Mouse (Mus musculus) thymus, postnatal 0 days (tissue): ENCODE measurements around the gene Itpk1. TPM values are rescaled to one million over a fixed set of nuclear protein-coding genes. Genes with fewer than 3 reads are reported as not detected.

ENCODE experiments used
- DNase-seq: peaks from one replicate; pipeline ENCODE4 v3.0.0-alpha.2; 2015; ENCODE audit warnings: low spot score
- polyA plus RNA-seq: library from polyadenylated mRNA; unstranded; fragments of >200 nt; fragmentation: Nextera tagmentation; extraction: Ambion mirVana; gene quantifications from 2 replicates; pipeline ENCODE4 v1.2.1, GENCODE M21; 2015

Itpk1 gene
- polyA plus RNA-seq, 1 experiment from 2014 or later = 18.6 TPM

DNA sequence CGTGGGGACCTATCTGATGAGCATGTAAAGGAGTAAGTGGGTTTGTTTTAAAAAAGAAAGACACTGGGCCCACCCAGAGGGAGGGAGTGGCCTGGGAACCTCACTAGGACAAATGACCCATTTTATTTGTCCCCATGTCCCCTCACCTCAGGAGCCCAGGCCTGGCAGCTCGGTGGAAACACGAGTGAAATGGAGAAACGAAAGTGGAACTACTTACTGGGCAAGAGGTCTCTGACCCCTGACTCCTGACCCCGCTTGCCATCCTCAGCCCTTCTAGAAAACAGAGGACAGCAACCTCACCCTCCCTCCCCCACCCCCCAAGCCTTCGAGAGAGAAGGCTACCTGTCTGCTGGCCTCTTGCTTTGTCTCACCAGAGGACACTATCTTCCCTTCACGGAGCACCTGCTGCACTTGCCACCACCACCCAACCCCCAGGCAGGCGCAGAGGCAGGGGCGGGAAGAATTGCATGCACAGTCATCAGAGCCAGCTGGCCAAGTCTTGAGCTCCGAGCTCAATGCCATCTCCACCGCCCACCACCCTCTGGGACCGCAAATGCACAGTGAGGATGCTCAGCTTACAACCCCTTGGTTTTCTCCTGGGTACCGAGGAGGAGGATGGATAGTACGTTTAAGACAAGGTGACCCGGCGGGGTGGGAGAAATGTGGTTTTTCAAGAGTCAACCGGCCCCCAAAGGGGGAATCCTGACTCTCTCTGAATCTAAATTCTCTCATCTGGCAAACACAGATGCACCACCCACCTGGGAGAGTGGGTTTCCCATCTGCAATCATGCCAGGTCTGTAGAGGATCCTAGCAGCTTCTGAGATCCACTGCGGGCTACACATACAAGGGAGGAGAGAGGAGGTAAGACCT lies 9.1 kb downstream of the Itpk1 start:
- peak; percentile 74 for DNase-seq

DNA sequence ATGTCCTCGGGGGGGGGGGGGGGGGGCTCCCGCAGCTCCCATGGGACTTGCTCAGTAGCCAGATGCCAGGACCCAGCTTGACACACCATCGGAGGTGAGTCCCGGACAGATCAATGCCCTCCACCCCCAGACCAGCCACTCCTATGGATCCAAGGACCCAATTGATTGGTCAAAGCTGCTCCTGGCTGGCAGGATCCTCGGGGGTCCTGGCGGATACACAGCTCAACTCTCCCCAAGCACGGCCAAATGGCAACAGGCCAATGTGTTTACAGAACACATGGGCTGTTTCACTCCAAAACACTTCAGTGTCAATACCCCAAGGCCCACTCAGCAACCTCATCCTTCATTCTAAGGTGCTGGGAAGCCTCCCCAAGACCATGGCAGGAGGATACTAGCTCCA lies 13.0 kb downstream of the Itpk1 start:
- DNase-seq = no peak

DNA sequence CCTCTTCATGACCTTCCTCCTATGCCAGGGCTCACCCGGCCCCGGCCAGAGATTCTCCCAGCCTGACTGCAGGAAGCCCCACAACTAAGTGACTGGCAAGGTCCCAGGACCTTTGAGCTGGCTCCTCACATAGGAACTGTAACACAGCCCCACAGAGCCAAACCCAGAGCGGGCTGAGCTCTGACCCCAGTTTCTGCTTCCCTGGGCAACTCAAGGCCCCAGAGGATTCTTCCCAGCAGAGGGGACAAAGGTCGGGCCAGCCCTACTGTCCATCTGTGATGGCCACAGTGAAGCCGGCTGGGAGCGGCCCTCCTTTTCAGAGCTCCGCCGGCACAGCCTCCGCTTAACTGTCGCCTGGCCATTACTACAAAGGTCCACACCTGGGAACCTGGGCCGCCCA lies 13.6 kb downstream of the Itpk1 start:
- no peak for DNase-seq

DNA sequence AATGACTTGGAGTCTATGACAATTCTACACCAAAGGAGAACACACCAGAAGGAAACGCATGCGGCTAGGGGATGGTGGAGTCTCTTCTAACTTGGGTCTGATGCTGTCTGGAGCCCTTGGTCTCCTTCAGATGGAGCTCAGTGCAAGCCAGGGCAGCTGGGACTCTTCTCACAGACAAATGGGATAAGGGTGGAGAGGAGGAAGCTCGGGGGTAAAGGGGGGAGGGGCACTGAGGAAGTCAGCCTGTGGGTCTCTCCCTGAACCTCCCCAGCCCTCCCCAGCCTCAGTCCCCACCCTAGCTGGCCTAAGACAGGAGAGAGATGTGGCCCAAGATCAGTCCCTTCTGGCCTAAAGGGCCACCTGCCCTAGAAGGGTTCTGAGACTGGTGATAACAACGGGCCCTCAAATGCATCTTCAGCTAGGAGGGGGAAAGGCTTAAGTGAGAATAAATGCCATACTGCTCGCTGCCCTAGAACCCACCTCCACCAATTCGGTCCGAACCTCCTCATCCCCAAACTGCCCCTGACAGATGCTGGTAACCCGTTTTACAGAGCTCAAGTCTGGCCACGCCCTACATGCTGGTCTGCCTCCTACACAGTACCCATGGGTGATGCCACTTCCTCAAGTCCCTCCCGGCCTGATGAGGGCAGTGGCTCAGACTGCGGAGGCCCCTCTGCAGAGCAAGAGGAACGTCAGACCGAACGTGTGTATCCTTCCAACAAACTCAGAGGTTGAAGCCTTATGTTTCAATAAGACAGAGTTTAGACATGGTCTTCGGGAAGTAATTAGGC lies 14.8 kb downstream of the Itpk1 start:
- DNase-seq = peak; percentile 28

DNA sequence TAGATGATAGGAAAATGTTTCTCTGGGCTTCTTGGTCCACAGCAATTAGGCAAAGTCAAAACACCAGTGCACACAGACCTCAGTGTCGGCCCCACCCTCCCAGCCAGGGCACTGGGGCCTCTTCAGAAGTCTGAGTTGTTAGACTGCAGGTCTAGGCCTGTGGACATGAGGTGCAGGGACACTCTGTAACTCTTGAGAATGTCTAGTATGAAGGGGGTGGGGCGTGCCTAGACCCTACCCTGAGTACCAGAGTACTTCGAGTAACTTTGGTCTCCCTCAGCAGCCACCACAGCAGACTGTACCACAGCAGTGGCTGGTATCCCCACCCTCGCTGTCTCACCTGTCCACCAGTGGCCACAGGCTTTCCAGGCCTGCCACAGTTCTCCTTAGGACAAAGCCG lies 18.4 kb downstream of the Itpk1 start:
- DNase-seq = no peak

DNA sequence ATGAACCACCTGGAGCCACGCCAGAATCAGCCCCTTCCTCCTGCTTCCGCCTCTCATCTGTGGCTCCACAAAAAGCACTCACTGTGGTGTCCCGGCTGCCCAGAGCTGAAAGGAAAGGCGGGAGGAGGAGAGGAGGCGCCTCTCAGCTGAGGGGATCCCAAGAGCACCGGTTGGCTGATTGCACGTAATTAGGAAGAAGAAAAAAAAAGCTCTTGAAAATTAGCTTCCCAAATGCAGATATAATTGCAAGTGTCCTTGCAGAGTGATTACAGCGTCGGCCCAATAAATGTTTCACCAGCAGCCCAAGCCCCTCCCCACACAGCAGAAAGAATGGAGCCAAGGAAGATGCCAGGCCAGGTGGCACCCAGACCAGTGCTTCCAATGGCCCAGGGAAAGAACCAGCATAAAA lies 19.2 kb downstream of the Itpk1 start:
- no peak for DNase-seq

DNA sequence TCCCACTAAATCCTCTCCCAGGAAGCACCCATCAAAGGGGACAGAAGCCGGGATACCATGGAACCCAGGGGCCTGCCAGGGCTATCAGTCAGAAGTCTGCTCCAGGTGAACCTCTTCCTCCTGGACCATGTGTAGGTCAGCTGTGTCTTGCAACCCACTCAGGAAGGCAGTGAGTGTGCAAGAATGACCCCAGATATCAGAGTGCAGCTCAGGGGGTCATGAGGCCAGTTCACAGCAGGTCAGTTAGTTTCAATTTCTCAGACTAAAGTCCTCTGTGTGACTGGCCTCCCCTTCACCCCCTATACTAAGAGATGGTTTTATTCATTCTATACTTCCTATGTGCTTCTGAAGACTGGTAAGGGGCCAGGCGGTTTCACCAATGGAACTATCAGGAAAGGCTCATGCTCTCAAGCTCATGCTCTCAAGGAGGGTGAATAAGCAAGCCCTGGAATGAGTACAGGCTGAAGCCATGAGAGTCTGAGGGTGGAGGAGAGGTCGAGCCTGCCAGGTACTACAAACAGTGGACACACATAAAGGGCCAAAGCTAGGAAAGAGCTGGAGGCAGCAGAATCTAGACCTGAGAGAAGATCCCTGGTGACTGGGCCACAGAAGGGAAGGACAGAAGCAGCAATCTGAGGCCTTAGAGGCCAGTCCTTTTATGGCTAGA lies 19.9 kb downstream of the Itpk1 start:
- DNase-seq = no peak

DNA sequence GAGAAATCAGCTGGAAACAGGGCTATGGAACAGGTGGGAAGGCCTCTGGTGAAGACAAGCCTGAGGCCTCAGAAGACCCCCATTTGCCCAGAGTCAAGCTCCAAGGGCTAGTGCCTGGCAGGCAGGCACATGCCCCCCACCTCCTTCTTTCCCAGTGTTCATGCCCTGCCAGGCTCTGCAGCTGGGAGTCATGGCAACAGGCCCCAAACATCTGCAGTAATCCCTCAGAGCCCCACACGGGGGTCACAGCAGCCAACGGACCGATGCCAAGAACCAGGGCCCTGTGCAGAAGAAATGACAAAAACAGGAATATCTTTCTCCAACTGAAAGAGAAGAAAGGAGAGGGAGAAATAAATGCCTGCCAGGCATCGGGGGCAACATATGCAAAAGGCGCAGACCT lies 20.8 kb downstream of the Itpk1 start:
- no peak for DNase-seq

DNA sequence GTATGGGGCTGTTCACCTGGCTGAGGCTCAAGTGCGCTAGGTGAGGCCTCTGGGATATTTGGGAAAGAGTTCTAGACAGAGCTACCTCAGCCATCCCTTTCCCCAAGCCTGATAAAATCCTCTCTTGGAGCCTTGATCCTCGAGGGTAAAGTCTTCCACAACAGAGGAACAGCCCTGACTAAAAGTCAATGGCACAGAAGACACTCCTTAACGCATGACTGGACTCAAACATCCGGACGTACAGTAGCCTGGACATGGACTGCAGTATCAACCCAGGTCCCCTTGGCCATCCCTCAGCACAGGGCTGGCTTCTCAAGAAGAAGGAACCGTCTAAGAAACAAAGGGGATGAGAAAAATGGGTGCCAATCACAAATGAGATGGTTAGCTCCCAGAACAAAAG lies 21.3 kb downstream of the Itpk1 start:
- no peak for DNase-seq

DNA sequence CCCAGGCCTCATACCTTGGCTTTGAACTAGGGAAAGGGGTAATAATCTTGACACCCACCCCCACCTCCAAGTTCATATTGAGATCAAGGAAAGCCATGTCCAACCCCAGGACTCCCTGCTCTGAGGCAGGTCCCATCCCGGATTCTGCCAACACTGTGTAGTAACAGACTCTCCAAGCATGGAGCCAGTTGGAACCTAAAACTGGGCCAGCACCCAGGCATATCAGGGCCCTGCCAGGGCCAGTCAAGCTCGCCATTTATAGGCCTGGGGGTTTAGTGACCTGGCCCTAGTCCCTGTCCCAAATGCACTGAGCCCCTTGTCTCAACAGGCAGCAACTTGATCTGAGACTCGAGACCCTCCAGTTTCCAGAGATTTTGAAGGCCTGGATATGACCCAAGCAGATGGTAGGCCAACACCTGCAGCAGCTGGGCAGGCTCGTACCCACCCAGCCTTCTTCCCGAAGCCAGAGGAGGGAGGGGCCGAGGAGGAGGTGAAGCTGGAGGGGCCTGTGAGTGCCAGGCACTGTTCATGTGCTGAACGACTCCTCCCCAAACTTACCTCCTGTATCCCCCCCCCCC lies 21.9 kb downstream of the Itpk1 start:
- DNase-seq = no peak

DNA sequence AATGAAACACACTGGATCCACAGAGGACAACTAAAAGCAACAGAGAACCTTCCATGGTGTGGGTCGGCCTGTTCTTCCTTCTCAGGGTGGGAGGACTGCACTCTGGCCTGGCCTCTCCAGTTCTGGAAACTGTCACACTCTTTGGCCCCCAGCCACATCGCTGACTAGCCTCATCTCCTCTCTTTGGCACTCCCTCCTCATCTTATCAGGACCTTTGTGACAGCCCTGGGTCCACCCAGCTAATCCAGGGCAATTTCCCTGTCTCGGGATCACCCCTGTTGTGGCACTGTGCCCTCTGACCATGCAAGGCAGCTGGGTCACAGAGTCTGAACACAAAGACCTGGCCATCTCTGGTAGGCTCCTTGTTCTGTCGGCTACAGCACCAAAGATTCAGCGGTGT lies 22.6 kb downstream of the Itpk1 start:
- no peak for DNase-seq

DNA sequence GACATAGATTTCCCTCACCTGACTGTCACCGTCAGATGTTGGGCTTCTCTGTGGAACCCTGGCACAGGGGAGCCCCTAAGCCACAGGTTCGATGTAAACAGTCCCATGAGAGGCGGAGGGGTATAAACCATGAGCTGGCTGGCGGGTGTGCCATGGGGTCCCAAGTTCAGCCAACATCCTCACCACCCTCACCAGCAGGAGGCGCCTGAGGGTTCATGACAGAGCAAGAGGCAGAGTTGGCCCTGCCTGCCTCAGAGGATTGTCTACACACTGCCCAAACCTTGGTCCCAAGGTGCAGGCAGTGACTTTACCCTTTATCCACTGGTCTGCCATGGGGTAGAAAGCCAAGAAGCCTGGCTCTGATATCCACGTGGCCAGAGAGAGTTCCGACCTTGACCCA lies 23.1 kb downstream of the Itpk1 start:
- DNase-seq = peak; percentile 75

DNA sequence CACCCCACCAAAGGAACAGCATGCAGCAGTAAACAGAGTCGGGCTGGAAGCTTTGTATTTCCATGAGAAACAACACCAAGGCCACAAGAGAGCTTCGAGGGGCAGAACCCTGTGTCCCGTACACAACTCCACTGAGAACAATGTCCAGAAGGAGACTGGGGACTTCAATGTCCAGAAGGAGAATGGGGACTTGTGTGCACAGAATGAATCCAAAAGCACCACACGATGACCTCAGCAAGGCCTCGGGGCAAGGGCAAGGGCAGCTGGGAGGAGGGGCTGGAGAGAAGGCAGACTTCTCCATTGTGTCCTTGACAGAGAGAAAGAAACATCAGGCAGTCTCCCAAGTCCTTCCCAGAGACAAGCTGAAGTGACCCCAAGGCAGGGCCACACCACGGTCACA lies 25.9 kb downstream of the Itpk1 start:
- DNase-seq = no peak

DNA sequence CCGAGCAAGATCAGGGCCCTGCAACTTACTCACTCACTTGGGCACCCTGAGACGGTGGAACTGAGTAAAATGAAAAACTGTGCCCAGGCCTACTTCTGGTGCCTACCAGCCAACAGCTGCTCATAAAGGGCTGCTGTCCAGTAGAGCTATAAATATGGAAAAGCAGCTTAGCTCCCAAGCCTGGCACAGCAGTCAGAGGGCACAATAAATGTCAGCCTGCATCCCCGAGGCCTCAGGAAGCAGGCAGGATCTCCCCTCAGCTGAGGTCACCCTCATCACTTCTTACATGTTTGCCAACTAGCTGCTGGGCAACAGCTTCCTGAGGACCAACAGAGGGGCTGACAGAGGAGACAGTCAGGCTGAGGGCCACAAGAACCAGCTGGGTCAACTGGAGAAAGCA lies 27.6 kb downstream of the Itpk1 start:
- DNase-seq = no peak

DNA sequence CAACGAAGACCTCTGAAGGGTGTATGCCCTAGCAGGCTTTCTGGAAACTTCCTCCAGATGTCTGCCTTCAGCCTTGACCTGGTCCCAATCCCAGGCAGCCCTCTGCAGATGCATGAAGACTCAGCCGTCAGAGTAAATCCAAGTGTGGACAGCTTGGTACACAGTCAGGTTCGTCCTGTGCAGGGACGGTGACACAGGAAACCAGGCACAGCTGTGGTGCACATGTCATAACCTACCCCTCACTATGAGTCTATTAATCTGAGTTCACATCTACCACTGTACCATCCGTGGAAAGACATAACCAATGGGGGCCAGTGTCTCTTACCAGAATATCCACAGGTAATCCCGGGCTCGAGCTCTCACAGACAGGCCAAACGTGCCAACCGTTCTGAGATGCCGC lies 30.2 kb downstream of the Itpk1 start:
- peak; percentile 63 for DNase-seq

DNA sequence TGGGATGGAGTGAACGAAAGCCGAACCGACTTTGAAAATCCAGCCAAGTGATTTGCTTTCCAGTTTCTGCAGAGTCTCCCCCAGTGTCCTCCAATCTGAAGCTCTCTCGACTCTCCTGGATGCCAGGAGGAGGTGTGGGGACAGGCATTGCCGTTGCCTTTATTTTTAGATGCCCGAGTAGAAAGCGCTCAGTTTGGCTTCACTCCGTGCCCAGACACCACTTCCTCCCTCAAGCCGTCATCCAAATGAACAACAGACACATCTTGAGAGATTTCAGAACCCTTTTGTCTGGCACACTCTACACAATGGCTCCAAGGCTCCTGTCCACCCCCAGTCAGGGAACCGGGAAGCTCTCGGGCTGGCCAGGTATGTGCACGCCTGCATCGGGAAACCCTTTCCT lies 30.6 kb downstream of the Itpk1 start:
- no peak for DNase-seq

DNA sequence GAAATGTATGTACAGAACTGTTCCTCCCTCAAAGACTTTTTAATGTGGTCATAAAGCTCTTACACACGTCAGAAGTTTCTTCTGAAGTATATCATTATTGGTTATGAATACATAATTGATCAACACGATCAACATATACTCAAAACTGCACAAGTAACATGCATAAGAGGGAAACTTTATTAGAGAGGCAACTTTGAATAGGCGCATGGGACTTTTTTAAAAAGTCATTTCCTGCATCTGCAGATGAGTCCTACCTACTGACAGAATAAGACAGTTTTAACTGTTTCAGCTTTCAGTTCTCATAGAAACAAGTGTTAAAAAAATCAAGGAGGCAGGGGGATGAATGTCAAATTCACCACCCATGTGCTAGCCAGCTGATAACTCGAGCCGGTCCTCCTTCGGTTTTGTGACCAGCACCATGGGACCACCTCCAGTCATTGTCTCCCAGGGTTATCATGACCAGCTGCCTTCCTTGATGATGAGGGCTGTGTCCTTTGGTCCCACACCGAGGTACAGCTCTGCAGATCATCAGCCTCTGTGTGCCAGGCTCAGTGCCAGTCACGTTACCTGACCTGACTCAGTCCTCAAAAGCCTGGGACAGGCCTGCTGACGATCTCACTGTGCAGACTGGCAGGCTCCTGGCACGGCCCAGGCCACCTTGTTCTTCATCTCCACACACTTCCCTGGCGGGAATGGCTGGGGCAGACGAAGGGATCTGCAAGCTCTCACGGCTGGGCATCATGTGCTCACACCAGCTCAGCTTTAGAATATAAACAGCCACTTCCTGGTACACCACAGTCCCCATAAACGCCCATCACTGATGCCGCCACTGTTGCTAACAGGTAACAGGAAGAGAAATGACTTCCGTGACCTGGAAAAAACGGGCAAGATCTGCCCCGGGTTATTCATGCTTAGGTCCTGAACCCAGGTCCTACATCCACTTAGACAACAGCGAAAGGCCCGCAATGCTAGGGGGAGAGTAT lies 31.6 kb downstream of the Itpk1 start:
- DNase-seq = no peak

DNA sequence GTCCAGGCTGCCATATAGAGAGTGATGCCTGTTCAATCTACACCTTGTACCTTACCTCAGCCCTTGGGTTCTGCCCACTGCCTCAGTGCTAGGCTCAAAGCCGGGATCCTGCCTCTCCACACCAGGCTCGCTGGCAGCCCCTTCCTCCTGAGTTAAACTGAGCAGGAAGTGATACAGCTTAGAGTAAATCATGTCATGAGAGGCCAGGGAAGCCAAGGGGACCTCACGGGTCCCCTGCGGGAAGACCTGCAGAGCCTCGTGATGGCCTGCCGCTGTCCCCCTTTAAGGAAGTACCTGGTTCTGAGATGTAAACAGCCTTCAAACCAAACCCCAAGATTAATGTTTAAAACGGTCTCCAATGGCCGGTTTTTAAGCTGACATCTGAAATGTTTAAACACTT lies 32.6 kb downstream of the Itpk1 start:
- no peak for DNase-seq

DNA sequence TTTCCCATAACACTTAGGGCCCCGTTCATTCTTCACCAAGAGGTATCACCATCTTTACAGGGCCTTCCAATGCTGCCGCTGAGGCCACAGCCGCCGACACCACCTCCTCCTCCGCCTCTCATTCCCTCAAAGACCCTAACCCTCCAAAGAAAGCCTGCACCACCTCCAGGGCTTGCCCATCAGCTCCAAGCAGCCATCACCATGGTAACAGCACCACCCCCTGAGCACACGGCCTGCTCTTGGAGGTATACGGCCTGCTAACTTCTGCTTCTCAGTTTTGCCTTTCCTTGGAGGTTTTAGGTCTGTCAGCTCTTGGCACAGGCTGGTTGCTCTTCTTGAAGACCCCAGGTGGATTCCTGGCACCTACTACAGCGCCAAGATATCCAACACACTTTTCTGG lies 33.9 kb downstream of the Itpk1 start:
- DNase-seq = no peak

DNA sequence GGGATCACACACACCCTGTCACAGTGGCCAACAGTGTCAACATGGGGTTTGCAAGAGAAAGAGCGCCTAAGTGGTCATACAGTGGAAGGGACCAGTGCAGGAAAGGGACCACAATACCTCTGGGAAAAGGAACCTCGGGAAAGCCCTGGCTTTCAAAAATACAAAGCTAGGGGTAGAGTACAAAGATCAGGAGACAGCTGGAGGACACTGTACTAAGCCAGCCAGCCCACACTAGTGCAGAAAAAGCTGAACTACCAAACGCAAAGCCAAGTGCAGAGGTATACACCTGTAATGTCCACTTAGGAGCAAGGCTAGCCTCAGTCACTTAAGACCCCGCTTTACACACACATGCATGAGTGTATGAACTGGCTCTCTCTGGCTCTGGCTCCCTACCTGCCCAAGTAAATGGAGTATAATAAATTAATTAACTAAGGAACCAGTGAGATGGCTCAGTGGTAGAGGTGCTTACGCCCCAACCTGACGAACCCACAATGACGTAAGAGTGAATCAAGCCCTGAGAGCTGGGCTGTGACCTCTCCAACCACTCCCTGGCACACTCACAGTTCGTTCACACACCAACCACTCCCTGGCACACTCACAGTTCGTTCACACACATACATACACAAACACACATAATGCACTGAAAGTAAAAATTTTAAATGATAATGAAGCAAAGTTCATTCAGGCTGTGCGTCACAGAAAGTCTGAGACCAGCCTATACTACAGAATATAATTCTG lies 39.1 kb downstream of the Itpk1 start:
- DNase-seq = no peak
